Mouse (Mus musculus) neural tube, embryonic 13.5 days (tissue): ENCODE data around the gene Tlr2. TPM values are rescaled to one million over a fixed set of nuclear protein-coding genes. Genes with fewer than 3 reads are reported as not detected.

Experiments used
- ATAC-seq: fragments of 200-750 bp; cut with Nextera tagmentation; 2 replicates; pipeline ENCODE4 v1.8.0; 2017; ENCODE audit warnings: low read depth, mild to moderate bottlenecking, moderate TSS enrichment, moderate library complexity
- H3K27ac ChIP-seq: fragments of 300-500 bp; sonication (generic); replicated peaks from 2 replicates; pipeline ENCODE4 v1.5.1; 2015; ENCODE audit warnings: moderate library complexity, mild to moderate bottlenecking, inconsistent platforms
- H3K27me3 ChIP-seq: fragments of 300-500 bp; sonication (generic); 2 replicates; pipeline ENCODE4 v1.6.1; 2015; ENCODE audit warnings: mild to moderate bottlenecking, inconsistent platforms
- H3K36me3 ChIP-seq: fragments of 300-500 bp; sonication (generic); 2 replicates; pipeline ENCODE4 v1.6.1; 2015; ENCODE audit warnings: mild to moderate bottlenecking, inconsistent platforms
- H3K4me1 ChIP-seq: fragments of 300-500 bp; sonication (generic); replicated peaks from 2 replicates; pipeline ENCODE4 v1.6.1; 2015; ENCODE audit warnings: inconsistent platforms
- H3K4me2 ChIP-seq: fragments of 300-500 bp; sonication (generic); 2 replicates; pipeline ENCODE4 v1.6.1; 2015; ENCODE audit warnings: inconsistent platforms, mild to moderate bottlenecking, moderate library complexity
- H3K4me3 ChIP-seq: fragments of 300-500 bp; sonication (generic); 2 replicates; pipeline ENCODE4 v1.5.1; 2015; ENCODE audit warnings: mild to moderate bottlenecking, inconsistent platforms
- H3K9ac ChIP-seq: fragments of 300-500 bp; sonication (generic); 2 replicates; pipeline ENCODE4 v1.6.1; 2015; ENCODE audit warnings: moderate library complexity, mild to moderate bottlenecking, inconsistent platforms
- H3K9me3 ChIP-seq: fragments of 300-500 bp; sonication (generic); 2 replicates; pipeline ENCODE4 v1.6.1; 2016; ENCODE audit warnings: inconsistent platforms
- WGBS: fragments of 180-500 bp; shearing (Covaris S2); methylation state at CpG from one replicate; pipeline ENCODE4 v1.1.7; 2015; 5-methylcytosine and 5-hydroxymethylcytosine counted together
- polyA plus RNA-seq: library from polyadenylated mRNA; unstranded; fragments of >200 nt; fragmentation: Nextera tagmentation; extraction: Ambion mirVana; gene quantifications from 2 replicates; pipeline ENCODE4 v1.2.1, GENCODE M21; 2015

The Tlr2 gene
- polyA plus RNA-seq, 1 experiment from 2014 or later, result 1.3 TPM

GRCm38 (mm10) chr3:83816372-83816925 lies 25.1 kb downstream of the Tlr2 start:
- H3K4me3 ChIP-seq, result no peak overlapping the region
- H3K27me3 ChIP-seq, result no peaks in the 10 kb centered on the region
- ATAC-seq, result no peak
- no peaks in the 10 kb centered on the region for H3K36me3 ChIP-seq
- H3K4me1 ChIP-seq, result no peaks in the 10 kb centered on the region
- no peak overlapping the region for H3K4me2 ChIP-seq
- H3K9me3 ChIP-seq, result no peaks in the 10 kb centered on the region
- 76% methylated on average over 4 of the region's 4 CpGs for WGBS
- H3K27ac ChIP-seq, result no peak overlapping the region
- H3K9ac ChIP-seq, result no peak overlapping the region

DNA sequence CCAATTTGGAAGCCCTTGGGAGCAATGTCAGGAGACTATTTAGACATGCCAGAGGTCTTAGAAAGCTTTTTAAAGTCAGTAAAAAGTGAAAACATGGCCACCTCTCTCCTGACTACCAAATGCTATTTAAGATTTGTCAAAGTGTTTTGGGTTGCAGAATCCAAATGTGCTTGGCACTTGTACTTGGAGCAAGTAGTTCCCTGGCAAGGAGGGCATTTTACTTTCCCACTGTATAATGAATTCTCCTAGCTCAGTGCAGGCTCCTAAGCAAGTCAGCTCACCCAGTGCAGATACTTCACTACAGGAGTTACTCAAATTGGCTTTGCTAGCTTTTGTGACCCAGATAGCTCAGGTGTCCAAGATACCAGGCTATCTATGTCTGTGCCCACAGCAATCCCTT lies 28.7 kb downstream of the Tlr2 start:
- no peaks in the 10 kb centered on the region for H3K9me3 ChIP-seq
- ATAC-seq, result no peak
- no peaks in the 10 kb centered on the region for H3K4me1 ChIP-seq
- H3K4me3 ChIP-seq, result no peak overlapping the region
- H3K9ac ChIP-seq, result no peak overlapping the region
- H3K27ac ChIP-seq, result no peak overlapping the region
- H3K4me2 ChIP-seq, result no peak overlapping the region
- H3K27me3 ChIP-seq, result no peaks in the 10 kb centered on the region
- no peaks in the 10 kb centered on the region for H3K36me3 ChIP-seq

- Histone ChIP-seq H3K4me3 (no peak overlapping the region), H3K4me2 (no peak overlapping the region), H3K4me1 (no peaks in the 10 kb centered on the region), H3K9me3 (no peaks in the 10 kb centered on the region), H3K27ac (no peak overlapping the region), H3K27me3 (no peaks in the 10 kb centered on the region), H3K36me3 (no peaks in the 10 kb centered on the region), H3K9ac (no peak overlapping the region)
- no peak for ATAC-seq
- WGBS, result 70% methylated on average over 7 of the region's 7 CpGs
These were observed 29.6 kb downstream of the Tlr2 start for GRCm38 (mm10) chr3:83811987-83812386.

DNA sequence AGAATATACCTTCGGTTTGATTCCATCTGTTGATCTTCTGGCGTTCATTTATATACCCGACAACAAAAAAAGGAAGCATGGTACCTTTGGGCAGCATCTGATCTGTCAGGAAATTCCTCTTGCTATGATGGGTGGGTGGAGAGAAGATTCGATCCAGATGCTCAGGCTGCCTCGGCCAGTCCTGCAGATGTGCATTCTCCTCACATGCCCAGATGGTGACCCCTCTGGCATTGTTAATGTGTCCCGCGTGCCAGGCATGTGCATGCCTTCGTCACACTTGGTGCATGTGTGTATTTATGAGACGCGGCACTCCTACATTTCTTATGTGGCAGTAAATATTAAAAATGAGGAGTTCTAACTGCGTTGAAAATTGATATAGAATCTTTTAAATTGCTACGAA lies 33.1 kb downstream of the Tlr2 start:
- ATAC-seq, result no peak
- Histone ChIP-seq H3K27me3 (no peaks in the 10 kb centered on the region), H3K4me1 (no peaks in the 10 kb centered on the region), H3K9ac (no peak overlapping the region), H3K9me3 (no peaks in the 10 kb centered on the region), H3K4me2 (no peak overlapping the region), H3K4me3 (no peak overlapping the region), H3K27ac (no peak overlapping the region), H3K36me3 (no peaks in the 10 kb centered on the region)
- WGBS, result 76% methylated on average over 12 of the region's 12 CpGs

DNA sequence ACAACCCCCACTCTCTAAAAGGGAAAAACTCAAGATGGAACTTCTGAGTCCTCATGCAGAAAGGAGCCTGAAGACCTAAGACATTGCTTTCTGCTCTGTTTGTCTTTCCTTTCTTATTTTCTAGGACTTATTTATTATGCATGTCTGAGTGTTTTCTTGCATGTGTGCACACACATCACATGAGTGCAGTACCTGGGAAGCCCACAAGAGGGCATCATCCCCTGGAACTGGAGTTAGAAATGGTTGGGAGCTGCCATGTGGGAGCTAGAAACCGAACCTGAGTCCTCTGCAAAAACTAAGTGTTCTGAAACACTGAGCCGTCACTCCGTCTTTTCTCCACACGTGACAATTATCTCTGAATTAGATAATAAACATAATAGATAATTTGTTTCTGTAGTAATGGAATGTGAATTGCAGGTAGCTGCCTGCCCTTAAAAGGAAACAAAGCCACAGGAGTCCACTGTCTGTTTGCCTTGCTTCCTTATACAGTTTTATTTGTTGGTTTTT lies 39.9 kb downstream of the Tlr2 start:
- Histone ChIP-seq H3K9ac (no peak overlapping the region), H3K36me3 (no peaks in the 10 kb centered on the region), H3K27ac (no peak overlapping the region), H3K4me2 (no peak overlapping the region), H3K9me3 (0 out of 2 replicates have a peak, but pooled peaks cover 3% of the 10 kb centered on the region), H3K4me1 (0 out of 2 replicates have a peak, but pooled peaks cover 5% of the 10 kb centered on the region), H3K27me3 (no peaks in the 10 kb centered on the region), H3K4me3 (no peak overlapping the region)
- 98% methylated on average over 4 of the region's 4 CpGs for WGBS
- ATAC-seq, result no peak

- H3K27ac ChIP-seq, result no peak overlapping the region
- H3K9me3 ChIP-seq, result 0 out of 2 replicates have a peak, but pooled peaks cover 3% of the 10 kb centered on the region
- no peak overlapping the region for H3K4me2 ChIP-seq
- no peak overlapping the region for H3K4me3 ChIP-seq
- no peaks in the 10 kb centered on the region for H3K27me3 ChIP-seq
- 0 out of 2 replicates have a peak, but pooled peaks cover 5% of the 10 kb centered on the region for H3K4me1 ChIP-seq
- 91% methylated on average over 7 of the region's 7 CpGs for WGBS
- no peak for ATAC-seq
- no peak overlapping the region for H3K9ac ChIP-seq
- no peaks in the 10 kb centered on the region for H3K36me3 ChIP-seq
These were observed 42.1 kb downstream of the Tlr2 start for GRCm38 (mm10) chr3:83799486-83799885.

DNA sequence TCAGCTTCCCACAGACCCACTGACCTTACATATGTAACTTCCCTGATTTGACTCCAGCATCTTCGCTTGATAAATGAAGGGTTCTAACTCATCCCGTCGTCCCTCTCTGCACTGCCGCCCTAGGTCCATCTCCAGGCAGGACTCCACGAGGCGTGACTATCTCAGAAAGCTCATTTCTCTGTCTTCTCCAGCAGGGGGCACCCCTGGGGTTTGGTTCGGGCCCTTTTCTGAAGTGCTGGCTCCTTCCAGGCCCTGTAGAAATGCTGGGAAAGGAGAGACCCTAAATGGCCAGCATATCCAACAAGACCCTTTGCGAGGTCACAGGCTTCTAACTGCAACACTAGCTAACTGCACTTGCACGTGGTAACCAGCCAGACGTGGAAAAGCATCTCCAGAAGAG lies 43.7 kb downstream of the Tlr2 start:
- WGBS, result 3% methylated on average over 10 of the region's 10 CpGs
- H3K4me2 ChIP-seq, result no peak overlapping the region
- H3K9me3 ChIP-seq, result 0 out of 2 replicates have a peak, but pooled peaks cover 3% of the 10 kb centered on the region
- ATAC-seq, result no peak; the same call in 1 of the 2 replicates
- no peak overlapping the region for H3K27ac ChIP-seq
- no peak overlapping the region for H3K4me3 ChIP-seq
- no peaks in the 10 kb centered on the region for H3K27me3 ChIP-seq
- 0 out of 2 replicates have a peak, but pooled peaks cover 5% of the 10 kb centered on the region for H3K4me1 ChIP-seq
- H3K36me3 ChIP-seq, result no peaks in the 10 kb centered on the region
- H3K9ac ChIP-seq, result no peak overlapping the region

DNA sequence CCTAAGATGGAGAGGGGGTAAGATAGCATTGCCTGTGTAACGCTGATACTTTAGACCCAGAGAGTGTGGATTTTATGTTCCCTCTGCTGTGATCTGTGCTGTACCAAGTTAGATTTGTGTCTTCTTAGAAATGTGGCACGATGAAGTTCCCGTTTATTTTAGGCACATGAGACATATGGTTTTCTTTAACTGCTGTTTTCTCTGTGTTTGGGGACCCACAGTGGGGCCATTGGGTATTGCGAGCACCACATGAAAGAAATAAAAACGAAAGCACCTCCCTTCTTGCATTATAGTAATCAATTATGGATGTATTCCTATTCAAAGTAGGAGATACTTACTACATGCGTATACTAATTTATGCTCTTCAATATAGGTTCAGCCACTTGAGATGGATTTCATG lies 44.5 kb downstream of the Tlr2 start:
- H3K9ac ChIP-seq, result no peak overlapping the region
- H3K27me3 ChIP-seq, result no peaks in the 10 kb centered on the region
- no peak overlapping the region for H3K27ac ChIP-seq
- no peak for ATAC-seq
- H3K9me3 ChIP-seq, result 0 out of 2 replicates have a peak, but pooled peaks cover 3% of the 10 kb centered on the region
- no peak overlapping the region for H3K4me2 ChIP-seq
- no peak overlapping the region for H3K4me3 ChIP-seq
- H3K36me3 ChIP-seq, result no peaks in the 10 kb centered on the region
- 54% methylated on average over 6 of the region's 6 CpGs for WGBS
- 0 out of 2 replicates have a peak, but pooled peaks cover 5% of the 10 kb centered on the region for H3K4me1 ChIP-seq

- Histone ChIP-seq H3K9me3 (no peaks in the 10 kb centered on the region; the same call in 1 of the 2 replicates), H3K9ac (no peak overlapping the region), H3K4me3 (no peak overlapping the region), H3K27me3 (peaks cover 16% of the 10 kb centered on the region), H3K4me1 (0 out of 2 replicates have a peak, but pooled peaks cover 6% of the 10 kb centered on the region), H3K36me3 (no peaks in the 10 kb centered on the region), H3K4me2 (no peak overlapping the region), H3K27ac (no peak overlapping the region)
- 51% methylated on average over 3 of the region's 3 CpGs for WGBS
- no peak for ATAC-seq
These were observed 50.1 kb downstream of the Tlr2 start for GRCm38 (mm10) chr3:83791444-83791843.

DNA sequence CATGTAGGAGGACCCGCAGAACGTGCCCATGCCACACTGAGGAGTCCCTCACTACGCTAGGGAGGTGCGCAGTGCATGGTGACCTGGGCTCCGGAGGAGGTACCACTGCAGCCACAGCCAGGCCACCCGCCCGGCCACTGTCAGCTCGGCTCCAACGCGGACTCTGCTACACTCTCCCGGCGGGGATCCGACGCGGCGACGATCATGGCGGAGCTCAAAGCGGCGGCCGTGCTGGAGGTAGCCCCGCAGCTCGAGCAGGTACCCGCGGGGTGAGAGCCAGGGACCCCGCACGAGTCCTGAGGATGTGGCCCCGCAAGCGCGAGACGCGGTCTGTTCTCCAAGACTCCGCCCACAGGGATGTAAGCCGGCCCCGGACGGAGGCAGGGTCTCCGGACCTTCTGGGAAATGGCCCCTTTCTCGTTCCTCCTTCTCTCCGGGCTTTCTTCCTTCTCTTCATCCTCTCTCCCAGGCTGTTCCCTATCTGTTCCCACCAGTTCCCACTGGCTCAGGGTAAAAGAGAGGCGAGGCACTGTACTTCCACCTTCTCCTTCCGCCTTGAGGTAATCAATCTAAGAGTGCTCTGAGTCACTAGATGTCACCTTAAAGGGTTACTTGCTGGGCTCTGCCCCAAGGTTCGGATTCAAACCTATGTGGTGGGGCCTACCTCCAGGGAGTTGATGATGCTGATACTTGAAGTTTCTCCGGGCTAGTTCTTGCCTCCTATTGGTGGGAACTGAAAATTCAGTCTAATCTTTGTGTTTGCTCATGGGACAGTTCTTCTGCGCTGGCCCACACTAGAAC lies 51.7 kb downstream of the Tlr2 start:
- peak; percentile 87 for ATAC-seq
- no peak overlapping the region for H3K27ac ChIP-seq
- WGBS, result 3% methylated on average over 44 of the region's 44 CpGs

GRCm38 (mm10) chr3:83787776-83788305 lies 53.7 kb downstream of the Tlr2 start:
- Histone ChIP-seq H3K36me3 (no peaks in the 10 kb centered on the region), H3K9me3 (no peaks in the 10 kb centered on the region; the same call in 1 of the 2 replicates), H3K27me3 (peaks cover 16% of the 10 kb centered on the region), H3K4me2 (no peak overlapping the region), H3K27ac (no peak overlapping the region), H3K4me1 (peaks cover 22% of the 10 kb centered on the region), H3K4me3 (no peak overlapping the region), H3K9ac (no peak overlapping the region)
- 89% methylated on average over 7 of the region's 7 CpGs for WGBS
- ATAC-seq, result no peak

More for the DNA sequence above, 51.7 kb downstream of the Tlr2 start:
- peak overlapping the region; percentile 59 for H3K4me3 ChIP-seq
- peak overlapping the region; percentile 75 for H3K9ac ChIP-seq
- H3K9me3 ChIP-seq, result no peaks in the 10 kb centered on the region; the same call in 1 of the 2 replicates
- peak overlapping the region; percentile 83 for H3K4me2 ChIP-seq
- peaks cover 16% of the 10 kb centered on the region for H3K27me3 ChIP-seq
- H3K4me1 ChIP-seq, result peaks cover 8% of the 10 kb centered on the region; the same call in 1 of the 2 replicates
- no peaks in the 10 kb centered on the region for H3K36me3 ChIP-seq

GRCm38 (mm10) chr3:83787086-83787485 lies 54.5 kb downstream of the Tlr2 start:
- 94% methylated on average over 2 of the region's 2 CpGs for WGBS
- no peaks in the 10 kb centered on the region; the same call in 1 of the 2 replicates for H3K9me3 ChIP-seq
- peaks cover 16% of the 10 kb centered on the region for H3K27me3 ChIP-seq
- H3K4me1 ChIP-seq, result peaks cover 22% of the 10 kb centered on the region
- ATAC-seq, result no peak
- H3K4me3 ChIP-seq, result no peak overlapping the region
- no peak overlapping the region for H3K27ac ChIP-seq
- H3K36me3 ChIP-seq, result no peaks in the 10 kb centered on the region
- no peak overlapping the region for H3K4me2 ChIP-seq
- no peak overlapping the region for H3K9ac ChIP-seq
